Mouse (Mus musculus): ENCODE data around the gene D930048N14Rik.
"Not testable (repeated sequence)": the region's sequence is repeated elsewhere in the genome, so short reads cannot be mapped to it uniquely, and the experiment has no call there.

The D930048N14Rik gene

GRCm38 (mm10) chr11:51652889-51653418 is 2.2 kb downstream of the D930048N14Rik start:
- no peak for DNase-seq (ENCODE audit: low spot score in 2 of 2)

DNA sequence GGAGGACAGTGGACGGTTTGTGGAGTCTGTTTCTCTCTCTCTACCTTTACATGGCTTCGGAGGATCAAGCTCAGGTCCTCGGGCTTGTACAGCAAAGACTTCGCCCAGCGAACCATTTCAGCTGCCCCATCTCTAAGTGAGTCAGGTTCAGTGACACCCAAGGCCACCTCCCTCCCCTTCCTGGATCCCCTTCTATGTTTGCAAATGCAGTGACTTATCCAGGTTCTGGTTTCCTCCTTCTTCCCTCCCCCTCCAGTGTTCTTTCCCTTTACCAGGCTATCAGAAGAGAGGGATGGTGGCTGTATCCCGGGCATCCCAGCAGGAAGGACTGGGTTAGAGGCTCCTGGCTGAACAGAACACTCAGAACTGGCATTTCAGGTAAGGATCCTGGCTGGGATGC is 3.0 kb downstream of the D930048N14Rik start:
- no peak for DNase-seq (ENCODE audit: low spot score in 2 of 2)

GRCm38 (mm10) chr11:51654891-51655290 is 4.1 kb downstream of the D930048N14Rik start:
- no peak for DNase-seq (ENCODE audit: low spot score in 2 of 2)

- DNase-seq (ENCODE audit: low spot score in 2 of 2) = no peak
Observed at GRCm38 (mm10) chr11:51656798-51657521, 6.2 kb downstream of the D930048N14Rik start.

DNA sequence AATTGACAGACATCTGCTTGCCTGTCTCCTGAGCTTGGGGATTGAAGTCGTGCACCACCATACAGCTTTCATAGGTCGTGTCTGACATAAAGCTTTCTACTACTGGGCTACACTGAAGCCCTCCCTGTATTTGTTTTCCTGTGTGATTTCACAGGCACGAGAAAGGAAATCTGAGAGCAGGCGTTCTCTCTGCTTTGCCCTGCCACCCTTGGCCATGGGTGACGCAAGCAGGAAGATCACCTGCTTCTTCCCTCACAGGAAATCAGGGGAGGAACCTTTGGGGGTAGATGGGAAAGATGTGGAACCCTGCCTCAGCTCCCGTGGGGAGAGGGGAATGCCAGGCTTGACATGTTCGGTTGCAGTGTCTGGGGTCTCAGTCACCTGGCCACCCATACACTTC is 7.5 kb downstream of the D930048N14Rik start:
- no peak for DNase-seq (ENCODE audit: low spot score in 2 of 2)

- DNase-seq (ENCODE audit: low spot score in 2 of 2) = no peak
Observed at GRCm38 (mm10) chr11:51658705-51659104, 8.0 kb downstream of the D930048N14Rik start.

GRCm38 (mm10) chr11:51661867-51662365 is 11.2 kb downstream of the D930048N14Rik start:
- DNase-seq (ENCODE audit: low spot score in 2 of 2) = no peak

DNA sequence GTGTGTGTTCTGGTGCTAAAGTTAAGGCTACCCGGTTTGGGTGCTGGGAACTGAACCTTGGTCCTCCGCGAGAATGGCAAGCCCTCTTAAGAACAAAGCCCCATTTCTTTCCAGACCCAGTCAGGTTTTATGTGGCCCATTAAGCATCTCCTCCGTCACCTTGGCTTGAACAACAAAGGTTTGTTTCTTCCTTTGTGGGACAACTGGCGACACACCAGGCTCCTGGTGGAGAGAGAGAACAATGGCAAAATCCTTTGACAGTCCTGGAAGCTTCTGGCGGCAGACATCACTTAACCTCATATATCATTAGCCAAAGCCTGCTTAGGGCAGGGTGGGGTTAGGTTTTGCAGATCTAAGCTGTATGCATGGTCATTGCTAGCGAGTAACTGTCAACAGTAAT is 11.9 kb downstream of the D930048N14Rik start:
- DNase-seq (ENCODE audit: low spot score in 2 of 2) = no peak

- not testable (repeated sequence) for DNase-seq (ENCODE audit: low spot score in 2 of 2)
Observed at GRCm38 (mm10) chr11:51664747-51665146, 14.0 kb downstream of the D930048N14Rik start.

GRCm38 (mm10) chr11:51670846-51671245 is 20.1 kb downstream of the D930048N14Rik start:
- DNase-seq (ENCODE audit: low spot score in 2 of 2) = no peak

GRCm38 (mm10) chr11:51671376-51671775 is 20.6 kb downstream of the D930048N14Rik start:
- no peak for DNase-seq (ENCODE audit: low spot score in 2 of 2)

GRCm38 (mm10) chr11:51673291-51673690 is 22.5 kb downstream of the D930048N14Rik start:
- DNase-seq (ENCODE audit: low spot score in 2 of 2) = no peak

DNA sequence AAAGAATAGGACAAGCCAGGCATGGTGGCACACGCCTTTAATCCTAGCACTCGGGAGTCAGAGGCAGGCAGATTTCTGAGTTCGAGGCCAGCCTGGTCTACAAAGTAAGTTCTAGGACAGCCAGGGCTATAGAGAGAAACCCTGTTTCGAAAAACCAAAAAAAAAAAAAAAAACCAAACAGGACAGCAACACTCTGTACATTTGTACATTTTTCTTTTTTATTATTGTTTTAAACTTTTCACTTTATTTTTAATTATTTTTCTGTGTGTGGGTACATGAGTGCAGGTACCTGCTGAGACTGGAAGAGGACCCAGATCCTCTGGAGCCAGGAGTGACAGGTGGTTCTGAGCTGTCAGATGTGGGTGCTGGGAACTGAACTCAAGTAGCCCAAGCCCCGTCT is 24.6 kb downstream of the D930048N14Rik start:
- DNase-seq (ENCODE audit: low spot score in 2 of 2) = no peak

DNA sequence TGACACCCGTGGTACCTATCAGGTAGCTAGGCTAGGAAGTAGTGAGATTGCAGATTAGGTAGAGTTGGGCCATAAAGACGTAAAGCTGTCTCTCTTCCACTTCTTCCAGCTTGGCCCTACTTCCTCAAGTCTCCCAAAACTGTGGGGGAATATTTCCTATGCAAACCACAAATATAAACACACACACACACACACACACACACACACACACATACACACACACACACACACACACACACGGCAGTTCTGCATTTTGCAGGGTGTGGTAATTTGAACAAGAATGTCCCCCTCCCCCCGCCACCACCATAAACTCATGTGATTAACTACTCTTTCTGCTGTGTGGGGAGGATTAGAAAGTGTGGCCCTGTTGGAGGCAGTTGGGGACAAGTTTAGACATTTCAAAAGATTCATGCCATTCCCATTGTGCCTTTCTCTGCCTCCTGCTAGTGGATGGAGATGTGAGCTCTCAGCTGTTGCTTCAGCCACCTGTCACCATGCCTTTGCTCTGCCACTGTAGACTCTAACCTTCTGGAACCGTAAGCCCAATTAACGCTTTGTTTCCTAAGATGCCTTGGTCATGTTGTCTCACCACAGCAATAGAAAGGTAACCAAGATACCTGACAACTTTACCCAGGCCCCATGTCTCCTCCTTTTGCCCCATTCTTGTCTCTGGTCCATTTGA is 27.1 kb downstream of the D930048N14Rik start:
- peak in 1 of 2 experiments; percentile 19 for DNase-seq (ENCODE audit: low spot score in 2 of 2)

DNA sequence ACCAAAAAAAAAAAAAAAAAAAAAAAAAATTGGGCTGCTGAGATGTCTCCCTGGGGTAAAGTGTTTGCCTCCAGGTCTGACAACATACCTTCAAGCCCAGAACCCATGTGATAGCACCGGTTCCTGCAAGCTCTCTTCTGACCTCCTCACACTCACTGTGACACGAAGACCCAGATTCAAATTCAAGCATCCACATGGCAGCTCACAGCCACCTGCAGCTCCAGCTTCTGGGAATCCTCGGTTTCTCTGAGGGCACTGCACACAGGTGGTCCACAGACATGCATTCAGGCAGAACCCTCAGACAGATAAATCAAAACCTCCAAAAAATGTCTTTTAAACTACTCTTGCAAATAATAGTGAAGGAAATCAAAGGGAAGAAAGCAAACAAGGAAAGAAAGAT is 28.7 kb downstream of the D930048N14Rik start:
- no peak for DNase-seq (ENCODE audit: low spot score in 2 of 2)

GRCm38 (mm10) chr11:51681324-51681975 is 30.7 kb downstream of the D930048N14Rik start:
- DNase-seq (ENCODE audit: low spot score in 2 of 2) = peak; percentile 78 to 86

- DNase-seq (ENCODE audit: low spot score in 2 of 2) = peak in 1 of 2 experiments; percentile 4
Observed at GRCm38 (mm10) chr11:51681976-51682374, 31.2 kb downstream of the D930048N14Rik start.

GRCm38 (mm10) chr11:51688330-51689328 is 37.9 kb downstream of the D930048N14Rik start, which contains the start of gene 0610009B22Rik:
TSS of gene 0610009B22Rik (minus strand) at chr11:51688874.
- peak; percentile 100 for DNase-seq (ENCODE audit: low spot score in 2 of 2)

DNA sequence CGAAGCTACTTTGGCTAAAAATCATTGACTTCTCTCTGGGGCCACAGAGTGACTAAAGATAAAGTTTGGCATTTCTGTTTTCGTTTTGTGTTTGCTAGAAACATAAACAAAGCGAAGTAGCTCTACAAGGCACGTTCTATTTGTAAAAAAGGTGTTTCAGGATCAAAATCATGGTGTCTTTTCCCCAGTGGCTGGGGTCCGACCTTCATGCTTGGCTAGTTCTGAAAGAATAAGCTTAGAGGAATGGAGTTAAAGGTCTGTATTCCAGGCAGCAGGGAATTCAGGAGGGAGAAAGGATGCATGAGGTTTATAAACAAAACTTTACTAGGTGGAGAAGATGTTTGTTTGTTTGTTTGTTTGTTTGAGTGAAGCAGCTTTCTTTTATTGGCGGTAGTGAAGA is 38.6 kb downstream of the D930048N14Rik start:
- no peak for DNase-seq (ENCODE audit: low spot score in 2 of 2)

DNA sequence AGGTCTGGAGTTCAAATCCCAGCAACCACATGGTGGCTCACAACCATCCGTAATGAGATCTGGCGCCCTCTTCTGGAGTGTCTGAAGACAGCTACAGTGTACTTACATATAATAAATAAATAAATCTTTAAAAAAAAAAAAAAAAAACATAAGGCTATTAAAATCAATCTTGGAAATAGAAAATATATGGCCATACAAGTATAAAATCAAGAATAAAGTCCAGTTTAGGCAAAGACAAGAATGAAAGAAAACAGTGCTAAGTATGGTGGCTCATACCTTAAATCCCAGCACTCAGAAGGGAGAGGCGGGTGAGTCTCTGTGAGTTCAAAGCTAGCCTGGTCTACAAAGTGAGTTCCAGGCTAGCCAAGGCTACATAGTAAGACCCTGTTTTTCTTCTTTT is 39.8 kb downstream of the D930048N14Rik start:
- DNase-seq (ENCODE audit: low spot score in 2 of 2) = not testable (repeated sequence)

DNA sequence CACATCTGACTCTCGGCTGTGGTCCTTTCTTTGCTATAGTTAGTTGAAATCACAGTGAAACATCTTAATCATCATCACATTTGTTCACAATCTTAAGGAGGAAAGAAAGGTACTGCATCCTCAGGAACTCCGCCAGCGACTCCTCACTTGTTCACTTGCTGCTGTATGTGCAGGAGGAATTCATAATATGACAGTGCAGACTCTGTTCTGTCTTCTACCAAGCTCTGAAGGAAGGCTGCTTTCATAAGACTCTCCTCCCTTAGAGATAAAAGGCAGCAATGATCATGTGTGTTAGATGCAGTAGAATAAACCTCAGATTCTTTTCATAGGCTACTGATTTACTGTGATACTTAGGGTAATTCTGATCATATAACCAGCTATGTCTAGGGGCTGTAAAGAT is 44.2 kb downstream of the D930048N14Rik start:
- DNase-seq (ENCODE audit: low spot score in 2 of 2) = no peak
